Mouse (Mus musculus) heart, adult 2 months (tissue): ENCODE measurements around the gene Colgalt1.

Experiments used
- CTCF ChIP-seq: fragments of 200-600 bp; IDR thresholded peaks from 2 replicates; pipeline ENCODE4 v1.8.1; 2022; ENCODE audit warnings: antibody characterized with exemption, mild to moderate bottlenecking, moderate library complexity
- EP300 ChIP-seq: fragments of 200-500 bp; IDR thresholded peaks from 2 replicates; pipeline ENCODE4 v1.6.1; 2011; ENCODE audit warnings: low read depth, low read length, control low read depth; ENCODE audit not compliant: insufficient read depth

DNA sequence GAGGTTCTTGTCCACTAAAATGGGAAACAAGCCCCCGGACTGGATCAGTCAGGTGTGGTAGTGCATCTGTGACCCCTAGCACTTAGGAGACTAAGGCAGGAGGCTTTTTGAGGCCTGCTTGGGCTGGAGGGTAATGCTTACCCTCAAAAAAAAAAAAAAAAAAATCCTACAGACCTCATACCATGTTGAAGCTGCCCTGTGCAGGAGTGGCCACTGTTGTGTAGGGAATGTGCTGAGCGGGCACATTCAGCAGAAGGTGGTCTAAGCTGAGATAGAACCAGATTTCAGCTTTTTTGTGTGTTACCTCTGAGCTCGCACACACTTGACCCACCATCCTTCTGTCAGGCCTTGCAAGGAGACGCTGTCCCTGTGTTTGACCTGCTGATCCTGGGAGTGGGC, 16.5 kb upstream of the Colgalt1 start:
- TF ChIP-seq CTCF (no peak), EP300 (no peak)
